Mouse (Mus musculus) CH12.LX (cell line): ENCODE measurements around the gene Prr14l. TPM values are rescaled to one million over a fixed set of nuclear protein-coding genes. Genes with fewer than 3 reads are reported as not detected.
"Not testable (repeated sequence)": the region's sequence is repeated elsewhere in the genome, so short reads cannot be mapped to it uniquely, and the experiment has no call there.

Experiments used
- DNase-seq: peaks from one replicate; pipeline ENCODE4 v3.0.0-alpha.2; 2013; ENCODE audit errors: extremely low read depth
- H3K27ac ChIP-seq: 2 replicates; pipeline ENCODE4 v1.5.1; 2012; ENCODE audit warnings: low read depth, mild to moderate bottlenecking, control low read depth, moderate library complexity; ENCODE audit not compliant: insufficient read depth
- H3K27me3 ChIP-seq: replicated peaks from 2 replicates; pipeline ENCODE3; 2012; ENCODE audit warnings: inconsistent platforms
- H3K36me3 ChIP-seq, 2 experiments: replicated peaks in 1 of 2; 2 replicates each; pipeline versions ENCODE3 to v1.6.1; 2012; ENCODE audit warnings: inconsistent platforms in 1 of 2, low read length in 1 of 2, mild to moderate bottlenecking in 1 of 2, mixed read lengths in 1 of 2, moderate library complexity in 1 of 2; ENCODE audit not compliant: control insufficient read depth in 1 of 2, insufficient read depth in 1 of 2
- H3K4me1 ChIP-seq, 2 experiments: 2 replicates each; pipeline ENCODE4 v1.6.1; 2012; ENCODE audit warnings: inconsistent platforms in 1 of 2, moderate library complexity in 1 of 2; ENCODE audit not compliant: insufficient read depth in 2 of 2, control insufficient read depth in 1 of 2
- H3K4me2 ChIP-seq: 2 replicates; pipeline ENCODE4 v1.6.1; 2012; ENCODE audit warnings: low read depth, mild to moderate bottlenecking, control low read depth; ENCODE audit not compliant: poor library complexity, insufficient read depth, severe bottlenecking
- H3K4me3 ChIP-seq, 3 experiments: fragments of 150-350 bp in 1 of 3; sonication (generic) in 1 of 3; replicated peaks in 1 of 3; 2 replicates each; pipeline versions ENCODE3 to v1.5.1; 2011 to 2012; ENCODE audit warnings: low read depth in 2 of 3, low read length in 2 of 3, mild to moderate bottlenecking in 2 of 3, moderate library complexity in 2 of 3, control low read depth in 1 of 3, improper control_type of control experiment in 1 of 3, inconsistent platforms in 1 of 3, mixed read lengths in 1 of 3; ENCODE audit not compliant: poor library complexity in 1 of 3
- H3K79me2 ChIP-seq: replicated peaks from 2 replicates; pipeline ENCODE4 v1.6.1; 2012; ENCODE audit warnings: mild to moderate bottlenecking, moderate library complexity; ENCODE audit not compliant: control insufficient read depth, poor library complexity, insufficient read depth, severe bottlenecking; ENCODE audit errors: extremely low read depth
- H3K9ac ChIP-seq: 2 replicates; pipeline ENCODE4 v1.6.1; 2012; ENCODE audit warnings: low read depth, mild to moderate bottlenecking, control low read depth, moderate library complexity; ENCODE audit not compliant: insufficient read depth
- H3K9me3 ChIP-seq: replicated peaks from 2 replicates; pipeline ENCODE3; 2012; ENCODE audit warnings: low read length, inconsistent platforms, mixed read lengths
- CTCF ChIP-seq, 2 experiments: IDR thresholded peaks in 1 of 2; conservative IDR thresholded peaks in 1 of 2; 2 replicates each; pipeline ENCODE4 v1.5.1; 2011 to 2012; ENCODE audit warnings: low read depth in 2 of 2, low read length in 2 of 2, improper control_type of control experiment in 1 of 2, inconsistent platforms in 1 of 2, mild to moderate bottlenecking in 1 of 2, moderate library complexity in 1 of 2
- GABPA ChIP-seq: IDR thresholded peaks from 2 replicates; pipeline ENCODE4 v1.6.1; 2012; ENCODE audit warnings: low read depth, low read length, improper control_type of control experiment, inconsistent platforms; ENCODE audit not compliant: insufficient replicate concordance
- JUND ChIP-seq: conservative IDR thresholded peaks from 2 replicates; pipeline ENCODE4 v1.6.1; 2011; ENCODE audit warnings: low read depth, low read length, improper control_type of control experiment
- KAT2A ChIP-seq: IDR thresholded peaks from 2 replicates; pipeline ENCODE4 v1.6.1; 2012; ENCODE audit warnings: low read length, improper control_type of control experiment, inconsistent platforms; ENCODE audit not compliant: insufficient replicate concordance
- MAX ChIP-seq: IDR thresholded peaks from 2 replicates; pipeline ENCODE4 v1.6.1; 2011; ENCODE audit warnings: low read length, improper control_type of control experiment
- NELFE ChIP-seq: IDR thresholded peaks from 2 replicates; pipeline ENCODE4 v1.6.1; 2011; ENCODE audit warnings: low read depth, low read length, improper control_type of control experiment
- POLR2AphosphoS2 ChIP-seq: IDR thresholded peaks from 2 replicates; pipeline ENCODE4 v1.6.1; 2011; ENCODE audit warnings: low read depth, low read length, improper control_type of control experiment
- RAD21 ChIP-seq: IDR thresholded peaks from 2 replicates; pipeline ENCODE4 v1.6.1; 2011; ENCODE audit warnings: low read depth, mild to moderate bottlenecking, low read length, improper control_type of control experiment, moderate library complexity
- TBP ChIP-seq: conservative IDR thresholded peaks from 2 replicates; pipeline ENCODE4 v1.6.1; 2011; ENCODE audit warnings: low read depth, low read length, improper control_type of control experiment
- ZMIZ1 ChIP-seq: IDR thresholded peaks from 2 replicates; pipeline ENCODE4 v1.6.1; 2012; ENCODE audit warnings: low read depth, mild to moderate bottlenecking, inconsistent platforms, low read length, improper control_type of control experiment
- ZNF384 ChIP-seq: IDR thresholded peaks from 2 replicates; pipeline ENCODE4 v1.6.1; 2012; ENCODE audit warnings: low read depth, low read length, improper control_type of control experiment, inconsistent platforms
- dilution Hi-C: fragments of 300-500 bp; cut with MboI; formaldehyde crosslinking; loops from 2 replicates; pipeline ENCODE4 v1.14.3; 2020; ENCODE audit warnings: low sequenced_read_pairs; ENCODE audit not compliant: extremely low pct_unique_long_range_greater_than_20kb, extremely low pct_ligation_motif_present
- in situ Hi-C: fragments of 300-500 bp; cut with MboI; formaldehyde crosslinking; loops from 3 replicates; pipeline ENCODE4 v1.14.3; 2019; ENCODE audit warnings: low sequenced_read_pairs, low pct_ligation_motif_present, low pct_unique_long_range_greater_than_20kb, mixed read lengths
- polyA plus RNA-seq: library from polyadenylated mRNA; unstranded; fragments of >175 nt; gene quantifications from 2 replicates; pipeline ENCODE4 v1.2.1, GENCODE M21; 2012; ENCODE audit warnings: low read depth; ENCODE audit not compliant: insufficient read length
- total RNA-seq, 2 experiments: library from RNA; depleted of rRNA; stranded (reverse); fragments of 300-350 nt in 1 of 2; fragments of >200 nt in 1 of 2; gene quantifications; 2 replicates each; pipeline ENCODE4 v1.2.3; 2012 to 2014

The Prr14l gene
- total and polyA plus RNA-seq, 3 experiments: 5.4 to 15.6 (median 14.5) TPM

DNA sequence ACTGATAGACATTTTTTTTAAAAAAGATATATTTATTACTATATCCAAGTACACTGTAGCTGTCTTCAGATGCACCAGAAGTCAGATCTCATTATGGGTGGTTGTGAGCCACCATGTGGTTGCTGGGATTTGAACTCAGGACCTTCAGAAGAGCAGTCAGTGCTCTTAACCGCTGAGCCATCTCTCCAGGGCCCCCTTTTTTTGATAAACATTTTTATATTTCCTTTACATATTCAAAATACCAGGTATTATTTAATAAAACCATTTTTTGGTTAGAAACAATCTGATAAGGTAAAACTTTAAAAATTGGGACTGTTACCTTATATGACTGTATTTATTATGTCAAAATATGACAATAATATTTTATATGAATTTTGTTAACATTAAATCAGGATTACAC is 7.0 kb upstream of the Prr14l start:
- dilution Hi-C loops (no loop called here), in situ Hi-C loops (no loop called here)
- H3K4me2 ChIP-seq: no peak overlapping the region
- H3K79me2 ChIP-seq: peaks cover 16% of the 10 kb centered on the region
- H3K9ac ChIP-seq: no peak overlapping the region
- no peaks in the 10 kb centered on the region for H3K9me3 ChIP-seq
- H3K4me3 ChIP-seq: no peak overlapping the region
- H3K27ac ChIP-seq: no peak overlapping the region
- peaks cover 2 to 9% of the 10 kb centered on the region in 2 experiments for H3K36me3 ChIP-seq
- TF ChIP-seq KAT2A: no peak
- TF ChIP-seq NELFE: no peak
- no peak for TF ChIP-seq CTCF (conservative IDR thresholded peaks at IDR 0.05 in 1 of 2, IDR thresholded peaks at IDR 0.05 in 1 of 2; ENCODE audit: low read depth in 2 of 2, low read length in 2 of 2)
- TF ChIP-seq ZNF384: no peak
- no peak for TF ChIP-seq RAD21
- no peak for TF ChIP-seq MAX
- no peak for TF ChIP-seq ZMIZ1
- H3K27me3 ChIP-seq: no peaks in the 10 kb centered on the region
- DNase-seq: no peak
- peaks cover 5 to 23% of the 10 kb centered on the region in 2 experiments; a peak in 3 of 4 replicates for H3K4me1 ChIP-seq

DNA sequence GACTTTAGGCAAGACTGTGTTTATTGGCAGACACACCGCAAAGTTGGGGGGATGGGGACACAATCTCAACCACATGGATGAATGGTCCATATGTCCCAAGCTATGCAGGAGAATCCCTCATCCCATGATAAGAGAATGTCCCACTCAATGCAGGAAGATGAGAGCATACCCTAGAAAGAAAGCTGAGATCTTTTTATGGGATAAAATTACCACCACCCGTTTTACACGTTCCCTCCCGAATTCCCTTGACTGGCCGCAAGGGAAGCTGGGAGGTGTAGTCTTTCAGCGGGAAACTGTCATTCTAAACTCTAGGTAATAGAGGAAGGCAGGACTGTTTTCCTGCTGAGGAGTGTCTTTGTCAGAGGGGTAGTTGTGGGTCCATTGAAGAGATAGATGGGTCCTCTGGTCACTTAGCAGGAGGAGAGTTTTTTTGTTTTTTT is 3.7 kb upstream of the Prr14l start:
- Histone ChIP-seq H3K36me3 (no peaks in the 10 kb centered on the region), H3K27me3 (no peaks in the 10 kb centered on the region), H3K9ac (no peak overlapping the region), H3K4me3 (no peak overlapping the region), H3K4me1 (peaks cover 0 to 13% of the 10 kb centered on the region in 2 experiments; a peak in 1 of 4 replicates), H3K4me2 (no peak overlapping the region), H3K9me3 (no peaks in the 10 kb centered on the region), H3K79me2 (peaks cover 12% of the 10 kb centered on the region), H3K27ac (no peak overlapping the region)
- no peak for DNase-seq
- dilution Hi-C loops (no loop called here), in situ Hi-C loops (no loop called here)
- TF ChIP-seq GABPA (no peak), POLR2AphosphoS2 (no peak), JUND (no peak), KAT2A (no peak), TBP (no peak)

DNA sequence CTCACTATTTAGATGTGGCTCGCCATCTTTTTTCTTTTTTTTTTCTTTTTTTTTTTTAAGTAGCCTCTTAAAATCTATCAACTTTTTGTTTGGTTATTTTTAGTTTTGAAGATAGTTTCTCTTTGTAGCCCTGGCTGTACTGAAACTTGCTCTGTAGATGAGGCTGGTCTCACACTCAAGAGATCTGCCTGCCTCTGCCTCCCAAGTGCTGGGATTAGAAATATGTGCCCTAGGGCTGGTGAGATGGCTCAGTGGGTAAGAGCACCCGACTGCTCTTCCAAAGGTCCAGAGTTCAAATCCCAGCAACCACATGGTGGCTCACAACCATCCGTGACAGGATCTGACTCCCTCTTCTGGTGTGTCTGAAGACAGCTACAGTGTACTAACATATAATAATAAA is 1.2 kb upstream of the Prr14l start:
- dilution Hi-C loops, H3K4me3 ChIP-seq, DNase-seq, H3K27me3 ChIP-seq, in situ Hi-C loops, H3K9me3 ChIP-seq, H3K27ac ChIP-seq, H3K4me2 ChIP-seq, H3K9ac ChIP-seq: not testable (repeated sequence)
- 0 out of 2 replicates have a peak, but pooled peaks have one; percentile 55 for TF ChIP-seq TBP
- peaks cover 0 to 15% of the 10 kb centered on the region in 2 experiments for H3K36me3 ChIP-seq
- peaks cover 2 to 26% of the 10 kb centered on the region in 2 experiments; a peak in 3 of 4 replicates for H3K4me1 ChIP-seq
- H3K79me2 ChIP-seq: peaks cover 37% of the 10 kb centered on the region
